Mouse (Mus musculus): ENCODE results near the gene Pdlim3. TPM values are rescaled to one million over a fixed set of nuclear protein-coding genes. Genes with fewer than 3 reads are reported as not detected.

Pdlim3 gene
- polyA plus RNA-seq, 2 experiments from 2014 or later: not detected

DNA sequence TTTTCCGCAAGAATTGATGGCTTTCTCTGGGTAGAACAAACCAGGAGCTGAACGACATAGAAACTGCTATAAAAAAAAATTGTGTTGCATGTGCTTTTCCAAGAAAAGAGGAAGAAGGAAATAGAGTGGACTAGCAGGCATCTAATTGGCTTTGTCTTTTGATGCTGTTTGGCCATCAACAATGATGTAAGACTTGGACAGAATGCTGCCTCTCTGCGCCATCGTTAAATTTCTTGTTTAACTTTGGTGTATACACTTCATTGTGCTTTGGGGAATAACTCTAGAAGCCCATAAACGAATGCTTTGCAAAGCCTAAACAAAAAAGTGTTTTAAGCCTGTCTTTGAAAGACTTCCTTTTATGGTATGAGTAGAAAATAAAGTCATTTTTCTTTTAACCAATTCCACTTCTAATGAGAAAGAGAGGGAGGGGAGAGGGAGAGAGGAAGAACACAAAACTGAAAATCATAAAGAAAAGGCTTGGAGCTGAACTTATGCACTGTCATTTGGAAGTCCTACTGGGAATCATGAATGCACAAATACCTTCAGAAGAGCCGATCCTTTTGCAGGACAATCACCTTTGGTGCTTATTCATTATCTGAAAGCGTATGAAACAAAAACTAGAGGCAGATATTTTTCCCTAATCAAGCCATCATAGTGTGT, 20.5 kb downstream of the Pdlim3 start:
- ATAC-seq: no peak

DNA sequence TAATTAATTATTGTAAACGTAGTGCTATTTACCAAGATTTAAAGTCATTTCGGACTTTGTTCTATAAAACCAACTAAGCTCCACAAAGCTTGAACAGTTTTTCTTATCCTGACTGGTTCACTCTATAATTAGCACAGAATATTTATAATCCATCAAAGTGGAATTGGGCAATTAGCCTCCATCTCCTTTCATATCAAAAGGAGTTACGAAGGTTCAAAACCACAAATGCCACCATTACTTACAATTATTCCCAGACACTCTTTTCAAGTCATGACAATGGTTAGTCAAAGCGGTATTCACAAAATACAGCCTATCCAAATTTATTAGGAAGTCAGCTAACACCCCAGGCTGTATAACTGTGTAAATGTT, 21.0 kb downstream of the Pdlim3 start:
- ATAC-seq: no peak

DNA sequence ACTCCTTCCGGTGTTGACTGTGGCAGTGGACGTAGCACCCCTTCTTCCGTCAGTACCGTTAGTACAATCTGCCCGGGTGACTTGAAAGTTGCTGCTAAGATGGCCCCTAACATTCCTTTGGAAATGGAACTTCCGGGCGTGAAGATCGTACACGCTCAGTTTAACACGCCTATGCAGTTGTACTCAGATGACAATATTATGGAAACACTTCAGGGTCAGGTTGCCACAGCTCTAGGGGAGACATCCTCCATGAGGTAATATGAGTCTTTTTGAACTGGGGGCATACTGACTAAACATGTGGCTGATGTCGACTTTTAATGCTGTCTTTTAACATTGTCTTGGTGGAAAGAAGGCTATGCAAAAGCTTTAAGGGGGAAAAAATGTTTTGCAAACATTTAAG, 28.4 kb downstream of the Pdlim3 start:
- ATAC-seq: no peak

DNA sequence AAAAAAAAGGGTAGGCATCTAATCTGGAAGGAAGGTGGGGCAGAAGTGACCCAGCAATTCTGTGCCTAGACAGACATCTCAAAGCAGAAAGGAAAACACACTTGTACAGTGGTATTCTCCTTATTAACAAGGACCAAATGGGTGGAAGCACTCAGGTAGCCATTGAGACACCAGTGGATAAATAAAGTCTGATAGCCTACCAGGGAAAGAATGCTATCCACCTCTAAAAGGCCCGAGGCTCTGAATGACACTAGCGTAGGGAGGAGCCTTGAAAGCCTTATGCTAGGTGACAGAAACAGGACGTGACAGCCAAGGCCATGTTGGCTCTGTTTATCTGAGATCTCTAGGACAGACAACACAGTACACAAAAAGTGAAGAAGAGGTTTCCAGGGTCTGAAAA, 31.2 kb downstream of the Pdlim3 start:
- no peak for ATAC-seq

DNA sequence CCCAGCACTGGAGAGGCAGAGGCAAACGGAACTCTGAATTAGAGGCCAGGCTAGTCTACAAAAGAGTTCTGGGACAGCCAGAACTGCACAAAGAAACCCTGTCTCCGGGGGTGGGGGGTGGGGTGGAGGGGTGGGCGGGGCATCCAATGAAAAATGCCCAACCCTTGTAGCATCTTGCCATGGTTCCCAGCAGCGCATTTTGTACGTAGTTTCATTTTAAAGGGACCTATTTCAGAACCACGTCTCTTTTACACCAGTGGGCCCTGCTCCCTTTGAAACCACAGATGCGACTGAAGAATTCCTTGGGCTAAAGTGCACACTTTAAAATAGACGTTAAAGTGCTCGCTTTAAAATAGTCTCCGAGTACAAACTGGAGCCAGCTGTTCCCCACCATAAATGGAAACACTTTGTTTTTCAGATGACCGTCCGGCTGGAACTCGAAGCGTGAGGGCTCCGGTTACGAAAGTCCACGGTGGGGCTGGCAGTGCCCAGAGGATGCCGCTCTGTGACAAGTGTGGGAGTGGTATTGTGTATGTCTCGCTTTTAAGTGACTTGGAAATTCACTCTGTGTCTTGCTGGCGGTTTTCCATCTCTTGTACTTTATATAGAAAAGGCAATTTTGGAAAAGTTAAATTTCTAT, 31.9 kb downstream of the Pdlim3 start:
- ATAC-seq: no peak

DNA sequence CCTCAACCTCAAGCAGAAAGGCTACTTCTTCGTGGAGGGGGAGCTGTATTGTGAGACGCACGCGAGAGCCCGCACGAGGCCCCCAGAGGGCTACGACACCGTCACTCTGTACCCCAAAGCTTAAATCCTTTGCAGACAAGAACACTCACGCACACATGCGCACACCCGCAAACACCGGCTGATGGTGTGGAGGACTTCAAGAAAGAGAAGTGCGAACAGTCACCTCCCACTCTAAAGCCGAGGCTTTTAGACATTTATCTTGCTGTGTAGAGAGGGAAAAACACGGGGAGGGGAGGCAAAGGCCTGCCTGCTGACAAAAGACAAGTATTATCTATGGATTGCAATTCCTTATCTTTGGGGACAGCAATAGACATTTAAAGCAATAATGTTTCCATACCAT, 33.6 kb downstream of the Pdlim3 start:
- ATAC-seq: no peak

DNA sequence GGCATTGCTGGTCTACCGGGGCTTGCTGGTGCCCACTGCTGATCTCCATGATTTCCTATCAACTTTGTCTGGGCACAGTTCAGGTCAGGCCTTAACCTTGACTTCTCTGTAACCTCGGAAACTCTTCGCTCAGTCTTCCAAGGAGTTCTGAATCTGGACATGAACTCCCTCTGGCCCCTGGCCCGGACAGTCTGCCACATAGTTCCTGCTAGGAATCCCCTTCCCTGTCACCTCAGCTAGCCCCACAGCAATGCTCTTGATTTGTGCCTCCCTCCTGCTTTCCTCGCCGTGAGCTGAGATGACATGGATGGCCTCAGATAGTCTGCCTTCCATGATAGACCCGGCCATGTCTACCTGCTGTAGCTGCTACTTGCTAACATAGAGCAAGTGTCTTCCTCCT, 35.1 kb downstream of the Pdlim3 start:
- no peak for ATAC-seq

DNA sequence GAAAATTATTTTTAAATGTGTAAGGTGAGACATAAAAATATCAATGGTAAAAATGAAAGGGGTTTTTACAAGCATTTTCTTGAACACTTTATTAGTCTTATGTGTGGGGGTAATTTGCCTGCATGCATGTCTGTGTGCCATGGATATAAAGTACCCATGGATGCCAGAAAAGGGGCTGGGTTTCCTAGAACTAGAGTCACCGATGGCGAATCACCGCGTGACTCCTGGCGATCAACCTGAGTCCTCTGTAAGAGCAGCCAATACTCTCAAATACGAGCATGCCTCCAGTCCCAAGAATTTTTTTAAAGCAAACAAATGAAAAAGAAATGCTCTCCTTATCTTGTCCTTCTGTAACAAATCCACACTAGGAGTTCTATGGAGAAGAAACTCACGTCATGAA, 36.9 kb downstream of the Pdlim3 start:
- no peak for ATAC-seq

DNA sequence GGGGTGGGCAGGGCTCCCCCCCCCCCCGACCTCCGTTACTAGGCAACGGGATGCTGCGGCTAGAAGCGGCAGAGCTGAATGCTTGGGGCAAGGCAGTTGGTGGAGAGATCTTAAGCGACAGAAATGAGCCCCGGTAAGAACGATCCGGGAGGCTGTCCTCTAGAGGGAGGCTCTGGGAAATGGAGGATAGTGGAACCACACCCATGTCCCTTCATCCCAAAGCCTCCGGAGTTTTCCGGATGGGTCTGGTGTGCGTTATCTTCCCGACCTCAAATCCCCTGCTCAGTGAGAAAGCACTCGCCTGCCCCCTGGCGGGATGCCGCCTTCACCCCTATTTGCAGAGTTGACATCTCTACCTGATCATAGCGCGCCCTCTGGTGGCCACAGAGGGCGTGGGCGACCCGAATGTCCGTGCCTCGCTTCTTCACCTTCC, 49.3 kb downstream of the Pdlim3 start, which contains the start of gene Ccdc110:
Ccdc110 (plus strand) TSS at position 38 of the 433 bp plus-strand sequence.
- peak; percentile 93 for ATAC-seq

DNA sequence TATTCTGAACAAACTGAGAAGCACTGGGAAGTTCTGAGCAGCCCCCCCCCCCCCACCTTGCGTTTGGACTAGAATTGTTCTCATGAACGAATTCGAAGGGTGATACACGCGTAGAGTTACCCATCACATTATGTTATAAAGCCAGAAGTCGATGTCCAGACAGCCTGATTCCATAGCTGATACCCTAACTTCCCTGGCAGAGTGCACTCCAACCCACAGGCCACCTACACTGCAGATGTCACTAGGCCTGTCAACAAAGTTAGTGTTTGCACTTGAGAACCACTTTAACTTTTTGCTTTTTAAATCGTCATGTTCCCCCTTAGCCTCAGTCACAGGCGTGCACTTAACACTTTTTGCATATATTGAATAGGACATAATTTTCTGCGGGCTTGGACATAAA, 51.7 kb downstream of the Pdlim3 start:
- no peak for ATAC-seq

DNA sequence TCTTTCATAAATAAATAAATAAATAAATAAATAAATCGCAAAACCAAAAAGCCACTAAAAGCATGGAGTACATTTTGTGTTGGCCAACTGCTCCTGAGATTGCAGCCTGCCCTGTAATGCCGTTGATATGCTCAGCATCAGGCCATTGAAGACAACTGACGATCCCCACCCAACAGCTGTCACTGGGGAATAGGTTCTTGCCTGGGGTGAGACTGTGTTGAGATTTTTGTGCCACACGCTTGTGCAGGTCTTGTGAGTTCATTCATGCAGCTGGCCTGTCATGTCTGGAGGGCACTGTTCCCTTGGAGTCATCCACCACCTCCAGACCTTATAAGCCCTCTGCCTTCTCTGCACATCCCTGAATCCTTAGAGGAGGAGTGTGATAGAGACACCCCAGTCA, 61.0 kb downstream of the Pdlim3 start:
- no peak for ATAC-seq

DNA sequence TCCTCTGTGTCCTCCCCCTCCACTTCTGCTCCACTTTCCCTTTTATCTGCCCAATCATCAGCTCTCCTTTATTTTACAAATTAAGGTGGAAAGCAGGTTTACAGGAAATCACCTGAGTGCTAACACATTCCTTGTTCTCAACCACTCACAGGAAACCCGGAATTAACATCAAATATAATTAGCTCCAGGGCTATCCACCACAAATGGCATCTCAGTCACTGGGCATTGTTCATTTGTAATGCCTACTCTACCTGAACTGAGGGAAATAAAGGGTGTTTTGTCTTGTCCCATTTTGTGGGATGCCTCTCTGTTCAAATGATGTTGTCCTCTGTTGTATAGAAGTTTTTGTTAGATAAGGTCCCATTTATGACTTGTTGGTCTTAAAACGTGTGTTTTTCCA, 65.4 kb downstream of the Pdlim3 start:
- ATAC-seq: no peak

Other genes starting within 250 kb of the Pdlim3 start
- not detected for gene Ccdc110, start 49.2 kb downstream of the Pdlim3 start, polyA plus RNA-seq (2017; shearing (Covaris generic))
- 1 to 10 TPM; 1.9 to 3.2 TPM for gene 1700029J07Rik, start 89.8 kb downstream of the Pdlim3 start, polyA plus RNA-seq (2017; shearing (Covaris generic))
- 10 to 100 TPM; 72.1 to 78.7 TPM for gene Ufsp2, start 90.1 kb downstream of the Pdlim3 start, polyA plus RNA-seq (2017; shearing (Covaris generic))
- gene Lrp2bp, start 113.8 kb downstream of the Pdlim3 start, polyA plus RNA-seq (2017; shearing (Covaris generic)): 1 to 10 TPM in 1 of 2 experiments, under 1 TPM in 1; 0.22 to 1.4 TPM
- gene Ankrd37, start 120.2 kb downstream of the Pdlim3 start, polyA plus RNA-seq (2017; shearing (Covaris generic)): 10 to 100 TPM; 13.0 to 15.2 TPM

All from CD4-positive, CD25-positive, alpha-beta regulatory T cell, adult 4 months (primary cell).